Mouse (Mus musculus): ENCODE results near the gene Nlrc5.
A peak's percentile ranks its signal among the peaks of the same experiment; 100 is the strongest.
"Not testable (repeated sequence)": the region's sequence is repeated elsewhere in the genome, so short reads cannot be mapped to it uniquely, and the experiment has no call there.

Gene Nlrc5

GRCm38 (mm10) chr8:94433981-94434466 is at the start of gene Nlrc5:
Gene Nlrc5, plus strand, starts transcription at chr8:94434356.
- DNase-seq, result peak; percentile 87

GRCm38 (mm10) chr8:94385506-94386213 is 48.5 kb upstream of the Nlrc5 start:
- DNase-seq, result peak; percentile 21

DNA sequence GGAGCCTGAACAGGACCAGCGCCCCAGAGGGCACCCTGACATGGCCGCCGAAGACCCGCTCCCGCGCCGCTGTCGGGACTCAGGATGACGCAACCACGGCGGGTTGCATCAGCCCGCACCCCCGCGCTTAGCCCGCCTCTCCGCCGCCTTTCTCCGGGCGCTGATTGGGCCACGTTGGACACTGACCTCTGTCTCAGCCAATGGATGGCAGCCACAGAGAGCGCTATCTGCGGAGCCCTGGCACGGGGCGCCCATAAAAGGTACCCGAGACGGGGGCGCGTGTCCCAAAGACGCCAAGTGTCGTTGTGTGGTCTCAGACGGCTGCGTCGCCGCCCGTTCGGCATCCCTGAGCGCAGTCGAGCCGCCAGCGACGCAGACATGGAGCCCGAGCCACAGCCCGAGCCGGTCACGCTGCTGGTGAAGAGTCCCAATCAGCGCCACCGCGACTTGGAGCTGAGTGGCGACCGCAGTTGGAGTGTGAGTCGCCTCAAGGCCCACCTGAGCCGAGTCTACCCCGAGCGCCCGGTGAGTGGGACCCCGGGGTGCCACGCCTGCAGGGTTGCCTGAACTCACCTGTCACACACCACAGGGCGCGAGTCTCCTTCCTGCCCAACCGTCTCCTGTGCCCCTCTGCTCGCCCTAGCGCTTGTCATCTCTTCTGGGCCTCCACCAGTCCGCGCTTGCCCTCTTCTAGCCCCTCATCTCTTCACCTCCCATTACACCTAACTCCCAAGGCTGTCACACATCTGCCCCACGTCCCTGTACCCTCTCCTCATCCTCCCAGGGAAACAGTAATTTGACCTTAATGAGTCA is 47.7 kb upstream of the Nlrc5 start, which contains the start of gene Herpud1:
Herpud1 (plus strand) TSS at position 225 of the 813 bp plus-strand sequence.
- DNase-seq, result peak; percentile 98

- peak; percentile 71 for DNase-seq
Measured at GRCm38 (mm10) chr8:94387027-94387684, 47.0 kb upstream of the Nlrc5 start.

GRCm38 (mm10) chr8:94387785-94388184 is 46.4 kb upstream of the Nlrc5 start:
- no peak for DNase-seq

DNA sequence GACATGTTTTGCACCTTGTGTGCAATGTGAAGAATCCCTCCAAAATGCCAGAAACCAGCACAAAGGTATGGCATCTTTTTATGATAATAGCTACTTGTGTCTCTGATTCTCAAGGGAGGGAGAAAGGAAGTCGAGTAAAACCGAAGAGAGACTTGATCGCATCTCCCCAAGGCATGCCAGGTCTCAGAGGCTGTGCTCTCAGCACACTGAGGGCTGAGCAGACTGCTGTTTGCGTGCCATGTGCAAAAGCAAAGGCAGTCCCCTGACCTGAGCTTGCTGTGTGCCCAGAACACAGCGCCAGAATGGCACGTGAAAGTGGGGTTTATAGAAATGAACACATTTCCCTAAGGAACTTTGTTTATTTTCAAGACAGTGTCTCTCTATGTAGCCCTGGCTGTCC is 44.6 kb upstream of the Nlrc5 start:
- DNase-seq, result no peak

DNA sequence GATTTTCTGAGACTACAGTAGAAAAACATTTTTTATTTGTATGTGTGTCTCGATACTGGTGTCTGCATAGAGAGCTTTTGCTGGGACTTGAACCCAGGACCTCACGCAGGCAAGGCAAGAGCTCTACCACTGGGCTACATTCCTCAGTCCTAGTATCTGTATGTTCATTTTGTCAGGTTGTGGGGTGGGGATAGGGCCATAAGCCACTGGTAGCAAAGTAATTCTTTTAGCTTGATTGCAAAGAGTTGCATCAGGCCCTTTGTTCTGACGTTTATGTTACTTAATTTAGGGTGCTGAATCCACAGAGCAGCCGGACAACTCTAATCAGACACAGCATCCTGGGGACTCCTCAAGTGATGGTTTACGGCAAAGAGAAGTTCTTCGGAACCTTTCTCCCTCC is 43.7 kb upstream of the Nlrc5 start:
- no peak for DNase-seq

GRCm38 (mm10) chr8:94390910-94391309 is 43.2 kb upstream of the Nlrc5 start:
- no peak for DNase-seq

DNA sequence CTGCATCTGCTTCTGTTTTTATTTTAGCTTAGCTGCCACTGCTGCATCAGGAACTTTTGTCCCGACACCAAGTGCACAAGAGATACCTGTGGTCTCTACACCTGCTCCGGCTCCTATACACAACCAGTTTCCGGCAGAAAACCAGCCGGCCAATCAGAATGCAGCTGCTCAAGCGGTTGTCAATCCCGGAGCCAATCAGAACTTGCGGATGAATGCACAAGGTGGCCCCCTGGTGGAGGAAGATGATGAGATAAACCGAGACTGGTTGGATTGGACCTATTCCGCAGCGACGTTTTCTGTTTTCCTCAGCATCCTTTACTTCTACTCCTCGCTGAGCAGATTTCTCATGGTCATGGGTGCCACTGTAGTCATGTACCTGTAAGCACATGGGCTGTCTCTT is 42.0 kb upstream of the Nlrc5 start:
- no peak for DNase-seq

GRCm38 (mm10) chr8:94392648-94393047 is 41.5 kb upstream of the Nlrc5 start:
- no peak for DNase-seq

DNA sequence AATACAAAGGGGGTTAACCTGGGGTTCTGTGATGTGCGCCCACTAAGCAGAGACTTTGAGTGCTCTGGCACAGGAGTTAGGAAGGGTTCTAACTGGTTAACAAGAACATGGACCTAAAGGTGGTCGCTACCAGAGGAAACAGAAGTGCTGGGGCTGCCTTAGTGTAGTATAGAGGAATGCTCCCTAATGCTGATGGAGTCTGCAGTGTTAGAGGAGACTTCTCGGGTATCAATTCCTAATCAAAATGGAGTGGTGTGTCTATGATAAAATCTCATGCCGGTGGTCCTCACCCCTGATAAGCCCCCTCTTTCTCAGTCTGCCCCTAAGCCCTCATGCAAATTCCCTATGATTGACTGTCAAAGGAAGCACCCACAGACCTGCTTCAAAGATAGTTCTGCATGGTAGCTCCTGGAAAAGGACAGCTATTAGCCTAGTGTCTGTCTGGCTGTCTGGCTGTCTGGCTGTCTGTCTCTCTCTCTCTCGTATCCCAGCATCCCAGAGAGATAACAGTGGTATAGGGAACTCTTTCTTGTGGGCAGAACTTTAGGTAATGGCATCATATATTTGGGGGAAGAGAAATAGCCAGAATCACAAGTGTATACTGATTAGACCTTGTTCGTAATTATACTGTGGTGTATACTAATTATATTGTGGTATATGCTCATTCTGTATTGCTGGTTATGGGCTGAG is 38.2 kb upstream of the Nlrc5 start:
- DNase-seq, result no peak

DNA sequence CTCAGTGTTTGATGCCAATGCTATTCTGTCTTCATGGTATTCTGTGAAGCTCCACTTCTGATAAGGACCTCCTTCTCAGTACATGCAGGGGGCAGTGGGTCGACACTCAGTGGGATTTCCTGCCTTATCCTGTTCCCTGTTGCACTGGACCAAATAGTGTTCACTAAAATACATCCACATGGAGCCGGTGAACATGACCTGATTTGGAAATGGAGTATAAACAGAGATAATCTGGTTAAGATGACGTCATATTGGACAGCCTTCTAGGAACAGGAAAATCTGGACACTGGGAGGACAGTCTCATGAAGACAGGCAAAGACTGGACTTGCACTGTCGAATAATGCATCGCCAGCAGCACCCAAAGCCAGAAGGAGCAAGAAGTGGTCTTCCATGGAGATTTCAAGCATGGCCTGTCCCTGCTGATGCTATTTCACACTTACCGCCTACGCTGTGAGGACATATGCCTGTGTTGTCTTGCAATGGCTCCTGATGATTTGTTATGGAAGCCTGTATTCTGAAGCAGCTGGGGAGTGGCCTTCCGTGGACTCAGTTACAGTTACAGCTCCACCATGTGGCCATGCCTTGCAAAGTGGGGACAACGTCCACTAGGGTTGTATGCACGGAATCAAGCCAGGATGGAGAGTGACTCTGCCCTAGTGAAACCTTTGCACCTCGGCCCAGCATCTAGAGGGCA is 37.0 kb upstream of the Nlrc5 start:
- DNase-seq, result peak; percentile 50

GRCm38 (mm10) chr8:94398587-94398986 is 35.6 kb upstream of the Nlrc5 start:
- peak; percentile 63 for DNase-seq

GRCm38 (mm10) chr8:94399361-94399953 is 34.7 kb upstream of the Nlrc5 start:
- no peak for DNase-seq

GRCm38 (mm10) chr8:94399957-94400356 is 34.2 kb upstream of the Nlrc5 start:
- not testable (repeated sequence) for DNase-seq

GRCm38 (mm10) chr8:94408443-94409080 is 25.6 kb upstream of the Nlrc5 start:
- DNase-seq, result no peak

DNA sequence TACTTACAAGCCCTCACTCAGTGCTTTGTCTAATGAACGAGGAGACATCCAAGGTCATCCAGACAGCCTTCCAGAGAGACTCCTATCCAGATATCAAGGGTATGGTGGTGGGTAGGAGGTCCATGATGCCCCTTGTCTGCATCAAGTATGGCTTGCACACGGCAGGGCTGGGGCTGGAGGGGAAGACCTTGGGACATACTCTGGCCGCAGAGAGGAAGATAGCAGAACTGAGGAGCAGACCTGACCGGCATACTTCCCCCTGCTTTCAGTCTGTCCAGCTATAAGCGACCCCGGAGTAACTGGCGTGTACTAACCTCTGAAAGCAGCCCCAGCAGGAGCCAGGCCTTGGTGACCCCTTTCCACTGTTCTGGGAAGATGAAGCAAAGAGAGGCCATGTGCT is 24.6 kb upstream of the Nlrc5 start:
- no peak for DNase-seq

DNA sequence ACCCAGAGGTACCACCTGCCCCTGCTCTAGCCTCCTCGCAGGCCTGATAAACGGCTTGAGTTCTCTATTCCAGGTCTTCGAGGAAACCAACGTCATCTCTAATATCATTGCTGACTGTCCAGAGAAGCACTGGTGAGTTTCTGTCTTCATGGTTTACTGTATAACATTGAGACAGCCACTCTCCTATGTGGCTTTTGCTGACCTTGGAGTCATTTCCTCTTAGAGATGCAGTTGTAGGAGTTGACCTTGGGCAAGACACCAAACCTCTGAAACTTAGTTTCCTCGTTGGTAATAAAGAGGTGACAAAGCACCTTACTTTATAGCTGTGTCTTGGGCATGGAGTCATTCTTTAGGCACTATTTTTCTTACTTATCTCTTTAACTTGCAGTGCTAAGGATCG is 21.6 kb upstream of the Nlrc5 start:
- DNase-seq, result no peak

- peak; percentile 64 for DNase-seq
Measured at GRCm38 (mm10) chr8:94413509-94413908, 20.6 kb upstream of the Nlrc5 start.

- no peak for DNase-seq
Measured at GRCm38 (mm10) chr8:94415218-94415617, 18.9 kb upstream of the Nlrc5 start.

GRCm38 (mm10) chr8:94418017-94418416 is 16.1 kb upstream of the Nlrc5 start:
- DNase-seq, result no peak
